Mouse (Mus musculus): ENCODE results near the gene Ank3. TPM values are rescaled to one million over a fixed set of nuclear protein-coding genes. Genes with fewer than 3 reads are reported as not detected.

Gene Ank3
- polyA plus RNA-seq, 1 experiment from 2014 or later = 69.3 TPM

Other genes starting within 250 kb of the Ank3 start
- 11.4 and 13.3 TPM in 2 replicates for gene Rhobtb1, start 247.3 kb upstream of the Ank3 start, polyA plus RNA-seq (2015; fragmentation: Nextera tagmentation; extraction: Ambion mirVana)
- gene A930033H14Rik, start 185.7 kb upstream of the Ank3 start, polyA plus RNA-seq (2015; fragmentation: Nextera tagmentation; extraction: Ambion mirVana) = 1.2 and 1.8 TPM in 2 replicates
- 82.9 and 89.3 TPM in 2 replicates for gene Cdk1, start 45.8 kb upstream of the Ank3 start, polyA plus RNA-seq (2015; fragmentation: Nextera tagmentation; extraction: Ambion mirVana)

Data from hindbrain, embryonic 16.5 days (tissue).